Mouse (Mus musculus) liver, postnatal 0 days (tissue): ENCODE measurements around the gene Draxin.
A peak's percentile ranks its signal among the peaks of the same experiment; 100 is the strongest.

Source experiments
- CTCF ChIP-seq: sonication (generic); IDR thresholded peaks from 2 replicates; pipeline ENCODE4 v1.5.1; 2016; ENCODE audit warnings: antibody characterized with exemption, low read depth
- EP300 ChIP-seq: IDR thresholded peaks from 2 replicates; pipeline ENCODE4 v1.6.1; 2016; ENCODE audit warnings: antibody characterized with exemption, low read depth, mild to moderate bottlenecking

DNA sequence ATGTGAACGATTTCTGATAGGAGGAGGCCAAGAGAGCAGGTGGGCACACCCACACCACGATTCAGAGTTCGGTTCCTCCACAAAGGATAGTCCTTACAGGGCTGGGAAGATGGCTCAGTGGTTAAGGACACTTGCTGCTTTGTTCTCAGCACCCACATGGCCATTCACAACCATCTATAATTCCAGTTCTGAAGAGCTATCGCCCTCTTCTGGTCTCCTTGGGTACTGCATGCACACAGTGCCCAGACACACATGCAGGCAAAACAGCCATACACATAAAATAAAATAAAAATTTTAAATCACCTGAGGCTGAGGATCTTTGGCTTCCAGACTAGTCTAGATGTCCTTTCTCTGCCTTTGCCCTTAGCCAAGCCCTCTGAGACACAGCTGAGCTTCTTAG is 13.1 kb downstream of the Draxin start:
- TF ChIP-seq EP300 (no peak), CTCF (peak; percentile 56)
